Mouse (Mus musculus) liver, embryonic 14.5 days (tissue): ENCODE data around the gene Trp53i11.

Source experiments
- CTCF ChIP-seq: IDR thresholded peaks from 2 replicates; pipeline ENCODE4 v1.5.1; 2016; ENCODE audit warnings: antibody characterized with exemption, low read depth, control low read depth
- EP300 ChIP-seq: IDR thresholded peaks from 2 replicates; pipeline ENCODE4 v1.6.1; 2016; ENCODE audit warnings: antibody characterized with exemption, low read depth

- TF ChIP-seq CTCF: no peak
- TF ChIP-seq EP300: no peak
Observed at GRCm38 (mm10) chr2:93141329-93141728, 46.0 kb upstream of the Trp53i11 start.
